In genomic region chr2:152442322-152442721, GRCm38 (mm10) we compare ENCODE assay signal across 27 mouse cellular contexts. TPM values are rescaled to one million over a fixed set of nuclear protein-coding genes. Genes with fewer than 3 reads are reported as not detected.
DNase-seq lines count a peak whose midpoint lies in the region; ATAC-seq and TF ChIP-seq lines count a peak whose summit lies in the region.
"Had no signal": no experiment of that assay in that cellular context is flagged by ENCODE, and none has a peak within 500 bp of the region (broad histone marks: within the 10 kb centered on the region; RNA-seq: fewer than 3 reads in every experiment).

No protein-coding gene starts in this region.

- no peak for TF ChIP-seq CTCF in kidney, postnatal 0 days (IDR thresholded peaks at IDR 0.05; ENCODE audit: low read depth)

- H3K4me3 ChIP-seq in kidney, embryonic 15.5 days (replicated peaks) = no peak overlapping the region
- H3K4me3 ChIP-seq in kidney, postnatal 0 days (replicated peaks; ENCODE audit: low read depth, low read length) = no peak overlapping the region
- H3K4me3 ChIP-seq: embryonic facial prominence, embryonic 13.5 days; embryonic facial prominence, embryonic 15.5 days; erythroblast, embryonic 14.5 days; forebrain, embryonic 10.5 days; forebrain, embryonic 12.5 days had no signal

- peaks cover 9% of the 10 kb centered on the region; the same call in 1 of the 2 replicates for H3K27me3 ChIP-seq in kidney, embryonic 15.5 days
- H3K27me3 ChIP-seq in kidney, postnatal 0 days (ENCODE audit: insufficient read depth, low read length) = no peaks in the 10 kb centered on the region
- H3K27me3 ChIP-seq: embryonic facial prominence, embryonic 13.5 days; embryonic facial prominence, embryonic 15.5 days; forebrain, embryonic 12.5 days had no signal

- peak overlapping the region; percentile 42 for H3K27ac ChIP-seq in kidney, embryonic 15.5 days
- H3K27ac ChIP-seq in kidney, postnatal 0 days = peak overlapping the region; percentile 19; the same call in 1 of the 2 replicates
- H3K27ac ChIP-seq: embryonic facial prominence, embryonic 13.5 days; embryonic facial prominence, embryonic 15.5 days; forebrain, embryonic 10.5 days; forebrain, embryonic 12.5 days had no signal

- WGBS in kidney, embryonic 15.5 days = 37% methylated on average over 4 of the region's 4 CpGs
- 42% methylated on average over 4 of the region's 4 CpGs for WGBS in kidney, postnatal 0 days

- H3K4me2 ChIP-seq in kidney, embryonic 15.5 days = no peak overlapping the region
- H3K4me2 ChIP-seq in kidney, postnatal 0 days (ENCODE audit: low read length) = no peak overlapping the region
- H3K4me2 ChIP-seq: embryonic facial prominence, embryonic 13.5 days; embryonic facial prominence, embryonic 15.5 days; forebrain, embryonic 12.5 days had no signal

- ATAC-seq in kidney, embryonic 15.5 days (replicated peaks; ENCODE audit: low FRiP score) = peak; percentile 47; the same call in 1 of the 2 replicates
- ATAC-seq in kidney, postnatal 0 days (replicated peaks; ENCODE audit: low FRiP score, low read depth) = peak; percentile 67
- ATAC-seq: CD4-positive, CD25-positive, alpha-beta regulatory T cell, adult 4 months; forebrain, embryonic 14.5 days; forebrain, embryonic 16.5 days had no signal

- H3K9me3 ChIP-seq in kidney, embryonic 15.5 days (replicated peaks) = no peaks in the 10 kb centered on the region
- H3K9me3 ChIP-seq in kidney, postnatal 0 days (replicated peaks; ENCODE audit: low read length) = no peaks in the 10 kb centered on the region
- H3K9me3 ChIP-seq: embryonic facial prominence, embryonic 13.5 days; embryonic facial prominence, embryonic 15.5 days; forebrain, embryonic 10.5 days; forebrain, embryonic 12.5 days; G1E had no signal

- DNase-seq in heart, adult 11 months = peak; percentile 75
- no peak for DNase-seq in heart, adult 9 months (ENCODE audit: low spot score in 2 of 2)
- no peak for DNase-seq in kidney, adult 9 months
- peak; percentile 47 for DNase-seq in kidney, postnatal 0 days (ENCODE audit: low spot score)
- no peak for DNase-seq in kidney, adult 11 months
- DNase-seq: adrenal gland, adult 2 months; adrenal gland, postnatal 10 days; adrenal gland, postnatal 25 days; B cell, adult 2 months; cerebellum, adult 11 months; cerebellum, adult 18-20 months; cerebellum, adult 8-10 months; cerebellum, adult 9-11 months; cerebellum, postnatal 36 days; embryo, embryonic 11 days had no signal

- H3K4me1 ChIP-seq in kidney, embryonic 15.5 days = peaks cover 29% of the 10 kb centered on the region
- 0 out of 2 replicates have a peak, but pooled peaks cover 6% of the 10 kb centered on the region for H3K4me1 ChIP-seq in kidney, postnatal 0 days (replicated peaks; ENCODE audit: insufficient read depth, low read length)

- H3K9ac ChIP-seq in kidney, embryonic 15.5 days = no peak overlapping the region
- H3K9ac ChIP-seq in kidney, postnatal 0 days (ENCODE audit: low read depth, low read length) = no peak overlapping the region
- H3K9ac ChIP-seq: embryonic facial prominence, embryonic 13.5 days; embryonic facial prominence, embryonic 15.5 days; forebrain, embryonic 12.5 days had no signal

- H3K36me3 ChIP-seq in kidney, embryonic 15.5 days = no peaks in the 10 kb centered on the region
- H3K36me3 ChIP-seq in kidney, postnatal 0 days (ENCODE audit: insufficient read depth, low read length) = no peaks in the 10 kb centered on the region
- H3K36me3 ChIP-seq: embryonic facial prominence, embryonic 13.5 days; embryonic facial prominence, embryonic 15.5 days; forebrain, embryonic 10.5 days; forebrain, embryonic 12.5 days had no signal

RNA-seq across cellular contexts. Expression of gene Defb23, which starts 22.1 kb away (rescaled TPM):
- polyA plus RNA-seq in kidney, embryonic 15.5 days (2015; fragmentation: Nextera tagmentation; extraction: Ambion mirVana) = 0.27 TPM in 1 of 2 replicates, not detected in the other
- not detected in 2 replicates for polyA plus RNA-seq in kidney, postnatal 0 days (2015; fragmentation: Nextera tagmentation; extraction: Ambion mirVana)
- polyA plus RNA-seq: adrenal gland, adult 2 months; brain, embryonic 14.5 days; CD4-positive, CD25-positive, alpha-beta regulatory T cell, adult 4 months; embryonic facial prominence, embryonic 11.5 days; embryonic facial prominence, embryonic 13.5 days; embryonic facial prominence, embryonic 15.5 days; erythroblast, embryonic 14.5 days; forebrain, embryonic 10.5 days; forebrain, embryonic 12.5 days; forebrain, embryonic 14.5 days; forebrain, embryonic 16.5 days; G1E had no signal

RNA-seq across cellular contexts. Expression of gene 6820408C15Rik, which starts 26.9 kb away (rescaled TPM):
- 0.56 and 0.77 TPM in 2 replicates for polyA plus RNA-seq in kidney, embryonic 15.5 days (2015; fragmentation: Nextera tagmentation; extraction: Ambion mirVana)
- polyA plus RNA-seq in kidney, postnatal 0 days (2015; fragmentation: Nextera tagmentation; extraction: Ambion mirVana) = 0.76 and 0.92 TPM in 2 replicates
- polyA plus RNA-seq: CD4-positive, CD25-positive, alpha-beta regulatory T cell, adult 4 months; erythroblast, embryonic 14.5 days had no signal

RNA-seq across cellular contexts. Expression of gene Zcchc3, which starts 27.5 kb away (rescaled TPM):
- polyA plus RNA-seq in kidney, embryonic 15.5 days (2015; fragmentation: Nextera tagmentation; extraction: Ambion mirVana) = 42.4 and 45.7 TPM in 2 replicates
- 28.3 and 31.0 TPM in 2 replicates for polyA plus RNA-seq in kidney, postnatal 0 days (2015; fragmentation: Nextera tagmentation; extraction: Ambion mirVana)

RNA-seq across cellular contexts. Expression of gene Defb20, which starts 34.5 kb away (rescaled TPM):
- polyA plus RNA-seq in kidney, embryonic 15.5 days (2015; fragmentation: Nextera tagmentation; extraction: Ambion mirVana) = not detected in 2 replicates
- polyA plus RNA-seq in kidney, postnatal 0 days (2015; fragmentation: Nextera tagmentation; extraction: Ambion mirVana) = 0.17 TPM in 1 of 2 replicates, not detected in the other
- polyA plus RNA-seq: adrenal gland, adult 2 months; brain, embryonic 14.5 days; CD4-positive, CD25-positive, alpha-beta regulatory T cell, adult 4 months; embryonic facial prominence, embryonic 11.5 days; embryonic facial prominence, embryonic 13.5 days; embryonic facial prominence, embryonic 15.5 days; erythroblast, embryonic 14.5 days; forebrain, embryonic 10.5 days; forebrain, embryonic 12.5 days; forebrain, embryonic 14.5 days; forebrain, embryonic 16.5 days; G1E had no signal

RNA-seq across cellular contexts. Expression of gene Sox12, which starts 44.5 kb away (rescaled TPM):
- 10.6 and 12.2 TPM in 2 replicates for polyA plus RNA-seq in kidney, embryonic 15.5 days (2015; fragmentation: Nextera tagmentation; extraction: Ambion mirVana)
- polyA plus RNA-seq in kidney, postnatal 0 days (2015; fragmentation: Nextera tagmentation; extraction: Ambion mirVana) = 8.2 and 9.2 TPM in 2 replicates

Comparison
In these comparisons a context has a peak if more than half of its experiments do, and no peak if none do; other contexts are left out.
1. DNase-seq: peak in heart, adult 11 months (single experiment) and kidney, postnatal 0 days (single experiment); none in heart, adult 9 months (0 of 2), kidney, adult 9 months (single experiment) and kidney, adult 11 months (single experiment).